Mouse (Mus musculus) liver, embryonic 12.5 days (tissue): ENCODE measurements around the gene Tnp2. TPM values are rescaled to one million over a fixed set of nuclear protein-coding genes. Genes with fewer than 3 reads are reported as not detected.
"Not testable (repeated sequence)": the region's sequence is repeated elsewhere in the genome, so short reads cannot be mapped to it uniquely, and the experiment has no call there.

Experiments used
- ATAC-seq: fragments of 200-750 bp; cut with Nextera tagmentation; 2 replicates; pipeline ENCODE4 v1.8.0; 2017; ENCODE audit warnings: moderate number of reproducible peaks, mild to moderate bottlenecking, moderate library complexity
- H3K27ac ChIP-seq: fragments of 300-500 bp; sonication (generic); 2 replicates; pipeline ENCODE4 v1.5.1; 2016; ENCODE audit warnings: mild to moderate bottlenecking
- H3K27me3 ChIP-seq: fragments of 300-500 bp; sonication (generic); replicated peaks from 2 replicates; pipeline ENCODE4 v1.6.1; 2016; ENCODE audit warnings: mild to moderate bottlenecking, moderate library complexity
- H3K36me3 ChIP-seq: fragments of 300-500 bp; sonication (generic); 2 replicates; pipeline ENCODE4 v1.6.1; 2016; ENCODE audit warnings: mild to moderate bottlenecking, moderate library complexity
- H3K4me1 ChIP-seq: fragments of 300-500 bp; sonication (generic); 2 replicates; pipeline ENCODE4 v1.6.1; 2016
- H3K4me2 ChIP-seq: fragments of 300-500 bp; sonication (generic); 2 replicates; pipeline ENCODE4 v1.6.1; 2016; ENCODE audit warnings: mild to moderate bottlenecking, moderate library complexity
- H3K4me3 ChIP-seq: fragments of 300-500 bp; sonication (generic); 2 replicates; pipeline ENCODE4 v1.5.1; 2016; ENCODE audit warnings: mild to moderate bottlenecking, moderate library complexity
- H3K9ac ChIP-seq: fragments of 300-500 bp; sonication (generic); 2 replicates; pipeline ENCODE4 v1.6.1; 2016; ENCODE audit warnings: mild to moderate bottlenecking, moderate library complexity
- H3K9me3 ChIP-seq: fragments of 300-500 bp; sonication (generic); replicated peaks from 2 replicates; pipeline ENCODE4 v1.6.1; 2016; ENCODE audit warnings: mild to moderate bottlenecking, moderate library complexity
- WGBS: fragments of 180-500 bp; shearing (Covaris S2); methylation state at CpG from one replicate; pipeline ENCODE4 v1.1.7; 2016; ENCODE audit not compliant: insufficient replicate concordance; 5-methylcytosine and 5-hydroxymethylcytosine counted together
- polyA plus RNA-seq: library from polyadenylated mRNA; unstranded; fragments of >200 nt; fragmentation: Nextera tagmentation; extraction: Ambion mirVana; gene quantifications from 2 replicates; pipeline ENCODE4 v1.2.1, GENCODE M21; 2016

Tnp2 gene
- polyA plus RNA-seq, 1 experiment from 2014 or later: not detected

GRCm38 (mm10) chr16:10819966-10820365 is 31.5 kb upstream of the Tnp2 start:
- Histone ChIP-seq H3K4me2 (no peak overlapping the region), H3K27me3 (peaks cover 17% of the 10 kb centered on the region; the same call in 1 of the 2 replicates), H3K4me3 (no peak overlapping the region), H3K36me3 (no peaks in the 10 kb centered on the region), H3K27ac (no peak overlapping the region), H3K4me1 (peaks cover 2% of the 10 kb centered on the region), H3K9ac (no peak overlapping the region), H3K9me3 (no peaks in the 10 kb centered on the region)
- ATAC-seq: no peak
- WGBS: 52% methylated on average over 3 of the region's 3 CpGs

GRCm38 (mm10) chr16:10818579-10819135 is 30.2 kb upstream of the Tnp2 start:
- H3K27ac ChIP-seq: no peak overlapping the region
- no peaks in the 10 kb centered on the region for H3K36me3 ChIP-seq
- ATAC-seq: no peak
- peaks cover 18% of the 10 kb centered on the region; the same call in 1 of the 2 replicates for H3K27me3 ChIP-seq
- H3K9ac ChIP-seq: no peak overlapping the region
- WGBS: 64% methylated on average over 4 of the region's 4 CpGs
- H3K9me3 ChIP-seq: no peaks in the 10 kb centered on the region
- H3K4me3 ChIP-seq: no peak overlapping the region
- no peak overlapping the region for H3K4me2 ChIP-seq
- peaks cover 15% of the 10 kb centered on the region for H3K4me1 ChIP-seq

- H3K4me2 ChIP-seq: no peak overlapping the region
- no peak overlapping the region for H3K27ac ChIP-seq
- H3K4me1 ChIP-seq: peaks cover 17% of the 10 kb centered on the region
- 30% methylated on average over 4 of the region's 4 CpGs for WGBS
- peaks cover 40% of the 10 kb centered on the region; the same call in 1 of the 2 replicates for H3K27me3 ChIP-seq
- H3K9me3 ChIP-seq: no peaks in the 10 kb centered on the region
- H3K9ac ChIP-seq: no peak overlapping the region
- H3K4me3 ChIP-seq: no peak overlapping the region
- no peak; the same call in 1 of the 2 replicates for ATAC-seq
- no peaks in the 10 kb centered on the region for H3K36me3 ChIP-seq
Observed at GRCm38 (mm10) chr16:10814864-10815263, 26.4 kb upstream of the Tnp2 start.

- Histone ChIP-seq H3K27ac (no peak overlapping the region), H3K9me3 (no peaks in the 10 kb centered on the region), H3K4me1 (peaks cover 17% of the 10 kb centered on the region), H3K4me3 (no peak overlapping the region), H3K27me3 (peaks cover 48% of the 10 kb centered on the region; the same call in 1 of the 2 replicates), H3K9ac (no peak overlapping the region), H3K4me2 (no peak overlapping the region), H3K36me3 (no peaks in the 10 kb centered on the region)
- WGBS: 52% methylated on average over 4 of the region's 4 CpGs
- ATAC-seq: no peak
Observed at GRCm38 (mm10) chr16:10813726-10814125, 25.3 kb upstream of the Tnp2 start.

- no peak for ATAC-seq
- no peak within 1 kb of the TSS for H3K4me2 ChIP-seq
- 42% methylated on average over 2 of the region's 2 CpGs for WGBS
Observed at GRCm38 (mm10) chr16:10812865-10813371, 24.5 kb upstream of the Tnp2 start, which contains the start of gene Gm11172. Gm11172 (plus strand) TSS chr16:10812915.

GRCm38 (mm10) chr16:10810376-10810775 is 21.9 kb upstream of the Tnp2 start:
- H3K27ac ChIP-seq: no peak overlapping the region
- H3K9ac ChIP-seq: no peak overlapping the region
- H3K4me1 ChIP-seq: peaks cover 17% of the 10 kb centered on the region
- 88% methylated on average over 1 of the region's 1 CpGs for WGBS
- no peak overlapping the region for H3K4me3 ChIP-seq
- peaks cover 63% of the 10 kb centered on the region for H3K27me3 ChIP-seq
- H3K36me3 ChIP-seq: no peaks in the 10 kb centered on the region
- no peaks in the 10 kb centered on the region for H3K9me3 ChIP-seq
- H3K4me2 ChIP-seq: no peak overlapping the region
- no peak for ATAC-seq

More at GRCm38 (mm10) chr16:10812865-10813371, 24.5 kb upstream of the Tnp2 start, which contains the start of gene Gm11172:
- no peak within 1 kb of the TSS for H3K27ac ChIP-seq
- no peak within 1 kb of the TSS for H3K4me3 ChIP-seq
- H3K9ac ChIP-seq: no peak within 1 kb of the TSS
- H3K4me1 ChIP-seq: peaks cover 17% of the 10 kb centered on the region
- no peaks in the 10 kb centered on the region for H3K36me3 ChIP-seq
- no peaks in the 10 kb centered on the region for H3K9me3 ChIP-seq
- H3K27me3 ChIP-seq: peaks cover 52% of the 10 kb centered on the region; the same call in 1 of the 2 replicates

- no peak within 1 kb of the TSS for H3K4me3 ChIP-seq
- 61% methylated on average over 10 of the region's 10 CpGs for WGBS
- no peak for ATAC-seq
Observed at GRCm38 (mm10) chr16:10805789-10806527, 17.5 kb upstream of the Tnp2 start, which contains the start of gene Prm1. Prm1 (minus strand) TSS chr16:10805839.

GRCm38 (mm10) chr16:10802420-10802819 is 14.0 kb upstream of the Tnp2 start:
- H3K4me1 ChIP-seq, H3K9ac ChIP-seq, H3K36me3 ChIP-seq, H3K9me3 ChIP-seq, ATAC-seq, H3K4me3 ChIP-seq, H3K27ac ChIP-seq, H3K4me2 ChIP-seq: not testable (repeated sequence)
- 76% methylated on average over 3 of the region's 3 CpGs for WGBS
- peaks cover 36% of the 10 kb centered on the region for H3K27me3 ChIP-seq

More at GRCm38 (mm10) chr16:10805789-10806527, 17.5 kb upstream of the Tnp2 start, which contains the start of gene Prm1:
- no peak within 1 kb of the TSS for H3K9ac ChIP-seq
- no peak within 1 kb of the TSS for H3K27ac ChIP-seq
- H3K27me3 ChIP-seq: peaks cover 47% of the 10 kb centered on the region
- H3K4me2 ChIP-seq: no peak within 1 kb of the TSS
- no peaks in the 10 kb centered on the region for H3K9me3 ChIP-seq
- H3K4me1 ChIP-seq: no peaks in the 10 kb centered on the region
- no peaks in the 10 kb centered on the region for H3K36me3 ChIP-seq

- no peak for ATAC-seq
- Histone ChIP-seq H3K27ac (no peak within 1 kb of the TSS), H3K4me3 (no peak within 1 kb of the TSS), H3K36me3 (no peaks in the 10 kb centered on the region), H3K4me2 (no peak within 1 kb of the TSS), H3K27me3 (peaks cover 79% of the 10 kb centered on the region), H3K9ac (no peak within 1 kb of the TSS), H3K4me1 (no peaks in the 10 kb centered on the region), H3K9me3 (no peaks in the 10 kb centered on the region)
- WGBS: 64% methylated on average over 6 of the region's 6 CpGs
Observed at GRCm38 (mm10) chr16:10796034-10796433, 7.6 kb upstream of the Tnp2 start, which contains the start of gene Prm2. Prm2 (minus strand) TSS chr16:10796134.

- peaks cover 12% of the 10 kb centered on the region for H3K4me1 ChIP-seq
- no peaks in the 10 kb centered on the region for H3K36me3 ChIP-seq
- no peak within 1 kb of the TSS for H3K4me3 ChIP-seq
- no peak within 1 kb of the TSS for H3K9ac ChIP-seq
- no peak for ATAC-seq
- 48% methylated on average over 9 of the region's 9 CpGs for WGBS
- H3K27ac ChIP-seq: no peak within 1 kb of the TSS
- H3K4me2 ChIP-seq: no peak within 1 kb of the TSS
- H3K27me3 ChIP-seq: peaks cover 74% of the 10 kb centered on the region
- no peaks in the 10 kb centered on the region for H3K9me3 ChIP-seq
Observed at GRCm38 (mm10) chr16:10790702-10791101, 2.2 kb upstream of the Tnp2 start, which contains the start of gene Prm3. Prm3 (minus strand) TSS chr16:10790914.

- Histone ChIP-seq H3K4me2 (no peak overlapping the region), H3K9ac (no peak overlapping the region), H3K36me3 (no peaks in the 10 kb centered on the region), H3K27ac (no peak overlapping the region), H3K4me3 (no peak overlapping the region), H3K4me1 (peaks cover 27% of the 10 kb centered on the region), H3K9me3 (no peaks in the 10 kb centered on the region), H3K27me3 (peaks cover 71% of the 10 kb centered on the region)
- 62% methylated on average over 4 of the region's 4 CpGs for WGBS
- ATAC-seq: no peak
Observed at GRCm38 (mm10) chr16:10788866-10789265, 406 bp upstream of the Tnp2 start.

- no peaks in the 10 kb centered on the region for H3K36me3 ChIP-seq
- H3K9ac ChIP-seq: no peak overlapping the region
- peaks cover 38% of the 10 kb centered on the region for H3K4me1 ChIP-seq
- H3K9me3 ChIP-seq: no peaks in the 10 kb centered on the region
- no peak overlapping the region for H3K4me3 ChIP-seq
- ATAC-seq: no peak
- WGBS: 65% methylated on average over 7 of the region's 7 CpGs
- no peak overlapping the region for H3K27ac ChIP-seq
- no peak overlapping the region for H3K4me2 ChIP-seq
- peaks cover 75% of the 10 kb centered on the region for H3K27me3 ChIP-seq
Observed at GRCm38 (mm10) chr16:10787548-10788058, 857 bp downstream of the Tnp2 start.
